Mouse (Mus musculus) bone marrow, adult 2 months (tissue): Measurements from ENCODE around the gene Ulk1. TPM values are rescaled to one million over a fixed set of nuclear protein-coding genes. Genes with fewer than 3 reads are reported as not detected.
"Not testable (repeated sequence)": the region's sequence is repeated elsewhere in the genome, so short reads cannot be mapped to it uniquely, and the experiment has no call there.

Experiments
- H3K27ac ChIP-seq: fragments of 200-500 bp; 2 replicates; pipeline ENCODE4 v1.5.1; 2012; ENCODE audit warnings: low read depth, mild to moderate bottlenecking, control low read depth, inconsistent platforms, low read length; ENCODE audit not compliant: control insufficient read depth, poor library complexity, insufficient read depth
- H3K4me1 ChIP-seq: fragments of 200-500 bp; 2 replicates; pipeline ENCODE4 v1.6.1; 2011; ENCODE audit warnings: low read length; ENCODE audit not compliant: control insufficient read depth, insufficient read depth
- H3K4me3 ChIP-seq: fragments of 200-500 bp; replicated peaks from 2 replicates; pipeline ENCODE3; 2011; ENCODE audit warnings: mild to moderate bottlenecking, low read depth, low read length, control low read depth; ENCODE audit not compliant: control insufficient read depth
- CTCF ChIP-seq: fragments of 200-500 bp; IDR thresholded peaks from 2 replicates; pipeline ENCODE4 v1.5.1; 2011; ENCODE audit warnings: low read length, control low read depth; ENCODE audit not compliant: control insufficient read depth, insufficient read depth
- POLR2A ChIP-seq: fragments of 200-500 bp; IDR thresholded peaks from 2 replicates; pipeline ENCODE4 v1.6.1; 2011; ENCODE audit warnings: low read depth, mild to moderate bottlenecking, control low read depth, low read length, borderline replicate concordance; ENCODE audit not compliant: control insufficient read depth
- WGBS: fragments of 180-500 bp; shearing (Covaris S2); methylation state at CpG from one replicate; pipeline ENCODE4 v1.1.7; 2018; 5-methylcytosine and 5-hydroxymethylcytosine counted together
- polyA plus RNA-seq: library from polyadenylated mRNA; stranded (reverse); fragments of >200 nt; gene quantifications from 2 replicates; pipeline ENCODE4 v1.2.4, GENCODE M21; 2011; ENCODE audit warnings: low replicate concordance; ENCODE audit not compliant: missing spikeins, insufficient read depth, insufficient read length

Gene Ulk1
- polyA plus RNA-seq, 1 experiment, result 64.6 TPM

DNA sequence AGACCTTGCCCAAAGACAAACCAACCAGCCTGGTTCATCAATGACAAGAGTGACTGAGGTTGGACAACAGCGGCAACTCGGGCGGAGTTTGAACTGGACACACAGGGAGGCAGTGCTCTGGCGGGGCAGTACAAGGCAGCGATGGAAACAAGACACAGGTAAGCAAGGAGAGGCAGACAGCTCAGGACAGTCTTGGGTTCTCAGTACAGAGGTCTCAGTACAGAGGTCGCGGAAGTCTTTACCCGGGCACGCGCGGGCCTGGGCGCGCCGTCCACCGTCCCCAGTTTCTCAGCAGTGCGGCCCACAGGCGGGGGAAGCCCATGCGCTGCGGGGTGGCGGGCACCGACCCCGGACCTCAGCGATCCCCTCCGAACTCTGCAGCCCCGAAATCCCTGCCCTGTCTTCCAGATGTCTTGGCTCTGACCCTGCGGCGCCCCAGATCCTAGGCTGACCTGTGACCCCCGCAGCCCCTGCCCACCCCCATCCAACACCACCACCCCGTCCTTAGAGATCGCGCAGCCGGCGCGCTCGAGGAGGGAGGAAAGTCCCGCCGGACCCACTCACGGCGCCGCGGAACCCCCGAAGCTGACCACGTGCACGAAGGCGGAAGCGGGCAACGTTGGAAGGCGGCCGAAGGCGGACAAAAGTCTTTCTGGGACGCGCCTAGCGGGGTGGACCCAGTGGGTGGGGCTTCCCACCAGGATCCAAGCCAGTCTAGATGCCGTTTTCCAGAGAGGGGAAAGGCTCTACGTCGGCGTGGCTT, 29.7 kb downstream of the Ulk1 start, which contains the start of gene Pus1:
Gene Pus1 (minus strand): TSS at position 662 of the 763 bp plus-strand sequence.
- Histone ChIP-seq H3K4me3 (peak within 1 kb of the TSS; percentile 65), H3K4me1 (no peaks in the 10 kb centered on the region), H3K27ac (no peak within 1 kb of the TSS)
- TF ChIP-seq CTCF, result no peak
- no peak for TF ChIP-seq POLR2A
- WGBS, result under 1% methylated on average over 57 of the region's 57 CpGs

GRCm38 (mm10) chr5:110779276-110779997, 30.5 kb downstream of the Ulk1 start:
- TF ChIP-seq CTCF (no peak), POLR2A (no peak)
- Histone ChIP-seq H3K27ac (no peak overlapping the region), H3K4me1 (no peaks in the 10 kb centered on the region), H3K4me3 (peak overlapping the region; percentile 65)
- 20% methylated on average over 15 of the region's 15 CpGs for WGBS

DNA sequence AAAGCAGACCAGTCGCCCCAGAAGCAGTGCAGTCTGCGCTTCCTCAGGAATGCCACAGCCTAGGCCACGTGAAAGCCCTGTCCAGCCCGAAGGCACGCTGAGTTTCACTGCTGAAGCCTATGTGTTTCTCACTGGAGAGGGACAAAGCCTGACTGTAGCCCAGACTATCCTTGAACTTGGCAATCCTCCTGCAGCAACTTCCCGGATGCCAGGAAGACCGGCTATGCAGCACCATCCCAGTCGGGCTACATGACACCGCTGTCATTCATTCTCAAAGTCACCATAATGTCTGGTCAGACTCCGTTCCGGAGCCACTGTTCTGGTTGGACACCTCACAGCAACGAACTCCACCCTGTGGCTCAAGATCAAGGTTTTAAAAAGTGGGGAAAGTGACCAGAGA, 31.6 kb downstream of the Ulk1 start:
- Histone ChIP-seq H3K4me1 (no peaks in the 10 kb centered on the region), H3K27ac (no peak overlapping the region), H3K4me3 (no peak overlapping the region)
- TF ChIP-seq CTCF, result no peak
- no peak for TF ChIP-seq POLR2A
- 91% methylated on average over 12 of the region's 12 CpGs for WGBS

DNA sequence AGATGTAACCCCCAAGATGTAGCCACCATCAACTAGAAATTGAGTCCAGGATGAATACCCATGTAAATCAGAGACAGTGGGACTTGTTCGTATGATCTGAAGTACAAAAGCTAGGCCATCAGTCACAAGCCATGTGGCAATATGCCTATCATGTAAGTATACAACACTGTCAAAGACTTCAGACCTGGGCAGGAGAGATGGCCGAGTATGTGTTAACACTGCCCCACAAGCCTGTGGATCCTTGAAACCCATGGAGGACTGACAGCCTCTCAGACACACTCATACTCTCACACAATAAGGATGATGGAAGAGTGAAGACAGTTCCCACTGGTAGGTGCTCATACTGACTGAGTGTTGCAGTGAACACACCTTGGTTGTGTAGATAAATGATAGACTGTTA, 33.8 kb downstream of the Ulk1 start:
- TF ChIP-seq CTCF (no peak), POLR2A (no peak)
- WGBS, result 83% methylated on average over 2 of the region's 2 CpGs
- Histone ChIP-seq H3K27ac (no peak overlapping the region), H3K4me3 (no peak overlapping the region), H3K4me1 (no peaks in the 10 kb centered on the region)

DNA sequence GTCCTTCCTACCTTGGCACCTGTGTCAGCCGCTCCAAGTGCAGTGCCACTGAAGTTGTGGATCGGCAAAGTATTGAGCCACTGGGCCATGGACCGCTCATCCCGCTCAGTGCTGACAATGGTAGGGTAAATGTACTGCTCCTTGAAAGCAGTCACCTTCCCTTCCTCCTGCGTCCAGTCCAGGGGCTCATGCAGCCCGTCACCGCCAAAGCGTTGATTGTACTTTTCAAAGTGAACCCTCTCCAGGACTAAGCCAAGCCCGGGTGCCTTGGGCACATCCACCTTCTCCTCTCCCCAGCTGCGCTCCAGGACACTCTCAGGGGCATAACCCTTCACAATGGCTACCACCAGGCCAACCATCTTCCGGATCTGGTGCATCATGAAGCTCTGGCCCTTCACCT, 35.4 kb downstream of the Ulk1 start:
- H3K27ac ChIP-seq, result no peak overlapping the region

DNA sequence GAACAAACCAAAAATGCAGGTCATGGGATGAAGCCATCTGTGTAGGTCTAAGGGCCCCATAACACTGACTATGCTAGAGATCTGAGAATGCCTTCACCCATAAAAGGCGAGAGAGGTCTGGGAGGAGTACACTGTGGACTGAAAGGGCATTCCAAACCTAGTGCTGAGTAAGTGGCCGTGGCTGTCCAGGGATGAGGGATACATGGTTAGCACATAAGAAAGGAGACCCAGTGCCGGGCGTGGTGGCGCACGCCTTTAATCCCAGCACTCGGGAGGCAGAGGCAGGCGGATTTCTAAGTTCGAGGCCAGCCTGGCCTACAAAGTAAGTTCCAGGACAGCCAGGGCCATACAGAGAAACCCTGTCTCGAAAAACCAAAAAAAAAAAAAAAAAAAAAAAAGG, 37.0 kb downstream of the Ulk1 start:
- not testable (repeated sequence) for H3K4me1 ChIP-seq, H3K27ac ChIP-seq, H3K4me3 ChIP-seq
- WGBS, result 81% methylated on average over 10 of the region's 10 CpGs

More for the DNA sequence above, 35.4 kb downstream of the Ulk1 start:
- no peaks in the 10 kb centered on the region; the same call in 1 of the 2 replicates for H3K4me1 ChIP-seq
- no peak overlapping the region for H3K4me3 ChIP-seq
- TF ChIP-seq POLR2A, result no peak
- WGBS, result 95% methylated on average over 11 of the region's 11 CpGs

DNA sequence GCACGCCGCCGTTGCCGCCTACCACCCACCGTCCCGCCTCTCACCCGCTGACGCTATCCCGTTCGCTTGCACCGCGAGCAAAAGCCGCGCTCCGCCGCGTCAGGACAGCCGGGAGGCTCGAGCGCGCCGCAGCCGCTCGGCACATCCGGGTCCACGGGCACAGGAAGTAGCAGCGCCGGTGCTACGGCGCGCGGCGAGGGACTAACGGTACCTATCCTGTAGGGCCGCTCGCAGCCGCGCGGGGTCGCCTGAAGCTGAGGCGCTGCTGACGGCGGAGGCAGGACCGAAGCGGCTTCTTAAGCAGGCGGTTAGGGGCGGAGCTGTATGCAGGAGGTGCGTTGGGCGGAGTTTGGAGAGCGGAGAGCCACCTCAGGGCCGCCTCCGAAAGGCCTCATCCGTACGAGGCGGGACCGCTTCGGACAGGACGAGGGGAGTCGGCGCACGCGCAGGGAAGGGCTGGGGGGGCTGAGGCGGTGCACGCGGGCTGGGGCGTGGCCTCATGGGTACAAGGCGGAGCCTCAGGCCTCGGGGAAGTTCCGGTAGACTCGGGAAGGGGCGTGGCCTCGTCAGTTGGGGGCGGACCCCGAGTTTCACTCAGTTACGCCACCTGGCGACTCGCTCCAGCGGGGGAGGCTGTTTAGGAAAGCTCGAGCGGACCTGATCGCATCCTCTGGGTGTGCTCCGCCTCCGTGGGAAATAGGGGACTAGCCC, 39.3 kb downstream of the Ulk1 start, which contains the start of gene Ep400:
Gene Ep400 (minus strand): TSS at position 270 of the 711 bp plus-strand sequence.
- under 1% methylated on average over 83 of the region's 83 CpGs for WGBS

GRCm38 (mm10) chr5:110770031-110770445, 39.9 kb downstream of the Ulk1 start:
- Histone ChIP-seq H3K4me1 (peaks cover 1% of the 10 kb centered on the region; the same call in 1 of the 2 replicates), H3K27ac (peak overlapping the region; percentile 98), H3K4me3 (peak overlapping the region; percentile 98)
- TF ChIP-seq CTCF (no peak), POLR2A (no peak)
- under 1% methylated on average over 58 of the region's 58 CpGs for WGBS

More for the DNA sequence above, 39.3 kb downstream of the Ulk1 start, which contains the start of gene Ep400:
- TF ChIP-seq POLR2A (peak; percentile 88), CTCF (peak; percentile 76)
- peak within 1 kb of the TSS; percentile 98 for H3K4me3 ChIP-seq
- H3K27ac ChIP-seq, result peak within 1 kb of the TSS; percentile 98
- peaks cover 1% of the 10 kb centered on the region; the same call in 1 of the 2 replicates for H3K4me1 ChIP-seq
